Mouse (Mus musculus): ENCODE measurements around the gene Acox3. TPM values are rescaled to one million over a fixed set of nuclear protein-coding genes. Genes with fewer than 3 reads are reported as not detected.

Acox3 gene
- polyA plus RNA-seq, 1 experiment from 2014 or later, result 15.0 TPM

- Histone ChIP-seq H3K4me2 (ENCODE audit: low read length) (no peak overlapping the region), H3K4me3 (replicated peaks; ENCODE audit: low read depth, low read length) (no peak overlapping the region), H3K4me1 (replicated peaks; ENCODE audit: insufficient read depth, low read length) (no peaks in the 10 kb centered on the region), H3K36me3 (ENCODE audit: insufficient read depth, low read length) (no peaks in the 10 kb centered on the region), H3K27ac (no peak overlapping the region), H3K9ac (ENCODE audit: low read depth, low read length) (no peak overlapping the region), H3K27me3 (ENCODE audit: insufficient read depth, low read length) (no peaks in the 10 kb centered on the region), H3K9me3 (replicated peaks; ENCODE audit: low read length) (no peaks in the 10 kb centered on the region)
- WGBS, result 61% methylated on average over 7 of the region's 7 CpGs
- DNase-seq (ENCODE audit: low spot score) (no peak), ATAC-seq (replicated peaks; ENCODE audit: low FRiP score, low read depth) (no peak)
- TF ChIP-seq CTCF (IDR thresholded peaks at IDR 0.05; ENCODE audit: low read depth), result peak; percentile 43
Observed at GRCm38 (mm10) chr5:35627307-35627840, 44.5 kb downstream of the Acox3 start.

GRCm38 (mm10) chr5:35628685-35629084 lies 45.8 kb downstream of the Acox3 start:
- Histone ChIP-seq H3K4me1 (replicated peaks; ENCODE audit: insufficient read depth, low read length) (no peaks in the 10 kb centered on the region), H3K36me3 (ENCODE audit: insufficient read depth, low read length) (no peaks in the 10 kb centered on the region), H3K27ac (no peak overlapping the region), H3K9me3 (replicated peaks; ENCODE audit: low read length) (no peaks in the 10 kb centered on the region), H3K27me3 (ENCODE audit: insufficient read depth, low read length) (no peaks in the 10 kb centered on the region), H3K4me2 (ENCODE audit: low read length) (no peak overlapping the region), H3K9ac (ENCODE audit: low read depth, low read length) (no peak overlapping the region), H3K4me3 (replicated peaks; ENCODE audit: low read depth, low read length) (no peak overlapping the region)
- DNase-seq (ENCODE audit: low spot score) (peak; percentile 8), ATAC-seq (replicated peaks; ENCODE audit: low FRiP score, low read depth) (no peak)
- 48% methylated on average over 1 of the region's 1 CpGs for WGBS
- no peak for TF ChIP-seq CTCF (IDR thresholded peaks at IDR 0.05; ENCODE audit: low read depth)

- H3K4me3 ChIP-seq (replicated peaks; ENCODE audit: low read depth, low read length), result no peak overlapping the region
- H3K9me3 ChIP-seq (replicated peaks; ENCODE audit: low read length), result no peaks in the 10 kb centered on the region
- no peak overlapping the region for H3K27ac ChIP-seq
- TF ChIP-seq CTCF (IDR thresholded peaks at IDR 0.05; ENCODE audit: low read depth), result peak; percentile 31; the same call in 1 of the 2 replicates
- no peak overlapping the region for H3K9ac ChIP-seq (ENCODE audit: low read depth, low read length)
- H3K36me3 ChIP-seq (ENCODE audit: insufficient read depth, low read length), result no peaks in the 10 kb centered on the region
- no peaks in the 10 kb centered on the region for H3K27me3 ChIP-seq (ENCODE audit: insufficient read depth, low read length)
- DNase-seq (ENCODE audit: low spot score) (no peak), ATAC-seq (replicated peaks; ENCODE audit: low FRiP score, low read depth) (no peak)
- H3K4me1 ChIP-seq (replicated peaks; ENCODE audit: insufficient read depth, low read length), result no peaks in the 10 kb centered on the region
- H3K4me2 ChIP-seq (ENCODE audit: low read length), result no peak overlapping the region
Observed at GRCm38 (mm10) chr5:35629333-35629732, 46.5 kb downstream of the Acox3 start.

- no peak overlapping the region for H3K27ac ChIP-seq
- H3K4me1 ChIP-seq (replicated peaks; ENCODE audit: insufficient read depth, low read length), result no peaks in the 10 kb centered on the region
- WGBS, result 60% methylated on average over 1 of the region's 1 CpGs
- H3K4me3 ChIP-seq (replicated peaks; ENCODE audit: low read depth, low read length), result no peak overlapping the region
- H3K9me3 ChIP-seq (replicated peaks; ENCODE audit: low read length), result no peaks in the 10 kb centered on the region
- no peak overlapping the region for H3K4me2 ChIP-seq (ENCODE audit: low read length)
- TF ChIP-seq CTCF (IDR thresholded peaks at IDR 0.05; ENCODE audit: low read depth), result no peak
- H3K36me3 ChIP-seq (ENCODE audit: insufficient read depth, low read length), result no peaks in the 10 kb centered on the region
- no peak overlapping the region for H3K9ac ChIP-seq (ENCODE audit: low read depth, low read length)
- DNase-seq (ENCODE audit: low spot score) (no peak), ATAC-seq (replicated peaks; ENCODE audit: low FRiP score, low read depth) (no peak)
- H3K27me3 ChIP-seq (ENCODE audit: insufficient read depth, low read length), result no peaks in the 10 kb centered on the region
Observed at GRCm38 (mm10) chr5:35630706-35631105, 47.9 kb downstream of the Acox3 start.

- TF ChIP-seq CTCF (IDR thresholded peaks at IDR 0.05; ENCODE audit: low read depth), result no peak
- no peak overlapping the region for H3K27ac ChIP-seq
- no peaks in the 10 kb centered on the region for H3K4me1 ChIP-seq (replicated peaks; ENCODE audit: insufficient read depth, low read length)
- H3K4me2 ChIP-seq (ENCODE audit: low read length), result no peak overlapping the region
- H3K36me3 ChIP-seq (ENCODE audit: insufficient read depth, low read length), result no peaks in the 10 kb centered on the region
- no peaks in the 10 kb centered on the region for H3K27me3 ChIP-seq (ENCODE audit: insufficient read depth, low read length)
- no peak for ATAC-seq (replicated peaks; ENCODE audit: low FRiP score, low read depth)
- no peak for DNase-seq (ENCODE audit: low spot score)
- no peak overlapping the region for H3K9ac ChIP-seq (ENCODE audit: low read depth, low read length)
- H3K4me3 ChIP-seq (replicated peaks; ENCODE audit: low read depth, low read length), result no peak overlapping the region
- no peaks in the 10 kb centered on the region for H3K9me3 ChIP-seq (replicated peaks; ENCODE audit: low read length)
- 76% methylated on average over 3 of the region's 3 CpGs for WGBS
Observed at GRCm38 (mm10) chr5:35631224-35631623, 48.4 kb downstream of the Acox3 start.

- ATAC-seq (replicated peaks; ENCODE audit: low FRiP score, low read depth), result no peak
Observed at GRCm38 (mm10) chr5:35631755-35632154, 48.9 kb downstream of the Acox3 start.

GRCm38 (mm10) chr5:35632841-35633240 lies 50.0 kb downstream of the Acox3 start:
- no peaks in the 10 kb centered on the region for H3K9me3 ChIP-seq (replicated peaks; ENCODE audit: low read length)
- H3K4me3 ChIP-seq (replicated peaks; ENCODE audit: low read depth, low read length), result no peak overlapping the region
- no peaks in the 10 kb centered on the region for H3K27me3 ChIP-seq (ENCODE audit: insufficient read depth, low read length)
- H3K36me3 ChIP-seq (ENCODE audit: insufficient read depth, low read length), result no peaks in the 10 kb centered on the region
- no peak overlapping the region for H3K9ac ChIP-seq (ENCODE audit: low read depth, low read length)
- TF ChIP-seq CTCF (IDR thresholded peaks at IDR 0.05; ENCODE audit: low read depth), result no peak
- H3K27ac ChIP-seq, result no peak overlapping the region
- H3K4me1 ChIP-seq (replicated peaks; ENCODE audit: insufficient read depth, low read length), result no peaks in the 10 kb centered on the region
- H3K4me2 ChIP-seq (ENCODE audit: low read length), result no peak overlapping the region
- DNase-seq (ENCODE audit: low spot score) (no peak), ATAC-seq (replicated peaks; ENCODE audit: low FRiP score, low read depth) (no peak)
- 85% methylated on average over 6 of the region's 6 CpGs for WGBS

More at GRCm38 (mm10) chr5:35631755-35632154, 48.9 kb downstream of the Acox3 start:
- no peak for DNase-seq (ENCODE audit: low spot score)
- no peak overlapping the region for H3K9ac ChIP-seq (ENCODE audit: low read depth, low read length)
- no peaks in the 10 kb centered on the region for H3K27me3 ChIP-seq (ENCODE audit: insufficient read depth, low read length)
- H3K9me3 ChIP-seq (replicated peaks; ENCODE audit: low read length), result no peaks in the 10 kb centered on the region
- no peak overlapping the region for H3K4me3 ChIP-seq (replicated peaks; ENCODE audit: low read depth, low read length)
- no peak for TF ChIP-seq CTCF (IDR thresholded peaks at IDR 0.05; ENCODE audit: low read depth)
- H3K36me3 ChIP-seq (ENCODE audit: insufficient read depth, low read length), result no peaks in the 10 kb centered on the region
- no peak overlapping the region for H3K27ac ChIP-seq
- no peaks in the 10 kb centered on the region for H3K4me1 ChIP-seq (replicated peaks; ENCODE audit: insufficient read depth, low read length)
- WGBS, result 69% methylated on average over 5 of the region's 5 CpGs
- H3K4me2 ChIP-seq (ENCODE audit: low read length), result no peak overlapping the region
